Mouse (Mus musculus) cerebellum, postnatal 10 days (tissue): Measurements from ENCODE around the gene Tpd52l2.

Experiments
- DNase-seq, 2 experiments: peaks; one replicate each; pipeline ENCODE4 v3.0.0; 2021; ENCODE audit warnings: mixed read lengths in 2 of 2

Tpd52l2 gene

GRCm38 (mm10) chr2:181541761-181542380, 44.9 kb downstream of the Tpd52l2 start:
- DNase-seq = no peak

- no peak for DNase-seq
Measured at GRCm38 (mm10) chr2:181546142-181546541, 49.2 kb downstream of the Tpd52l2 start.

GRCm38 (mm10) chr2:181548227-181548626, 51.3 kb downstream of the Tpd52l2 start:
- no peak for DNase-seq

- DNase-seq = no peak
Measured at GRCm38 (mm10) chr2:181548682-181549081, 51.7 kb downstream of the Tpd52l2 start.

- DNase-seq = no peak
Measured at GRCm38 (mm10) chr2:181550233-181550632, 53.3 kb downstream of the Tpd52l2 start.

GRCm38 (mm10) chr2:181553772-181554171, 56.8 kb downstream of the Tpd52l2 start:
- no peak for DNase-seq

GRCm38 (mm10) chr2:181567338-181567737, 70.4 kb downstream of the Tpd52l2 start:
- no peak for DNase-seq
